Mouse (Mus musculus): ENCODE measurements at regions not wholly inside any gene's neighbourhood (a gene's known extent, or its start where the extent isn't known, plus 50 kb on each side); places are given as distances from the start of the nearest gene placed in this dataset.

DNA sequence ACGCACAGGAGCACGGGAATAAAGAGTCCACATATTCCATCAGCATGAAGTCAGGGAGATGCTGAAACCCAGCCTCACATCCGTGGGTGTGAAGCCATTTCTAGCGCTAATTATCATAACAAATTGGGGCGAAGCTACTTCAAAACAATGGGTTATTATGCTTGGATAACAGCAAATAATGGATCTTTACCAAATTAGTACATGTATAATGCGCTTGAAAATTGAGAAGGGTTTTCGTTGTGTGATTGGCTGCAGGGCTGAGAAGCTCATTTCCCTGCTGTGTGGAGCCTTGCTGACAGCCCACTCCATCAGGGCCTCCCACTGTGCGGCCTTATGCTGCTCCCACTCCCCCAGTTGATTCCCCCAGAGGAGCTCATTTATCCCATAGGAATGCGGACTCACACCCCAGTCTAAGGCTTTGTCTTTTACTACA lies 597.7 kb downstream of the Ets1 start:
- no peaks in the 10 kb centered on the region for H3K79me2 ChIP-seq (ENCODE audit: control insufficient read depth, insufficient read depth)
- H3K4me2 ChIP-seq (ENCODE audit: low read depth) = no peak overlapping the region
- H3K27me3 ChIP-seq (ENCODE audit: control insufficient read depth, insufficient read depth, insufficient read length) = no peaks in the 10 kb centered on the region
- no peaks in the 10 kb centered on the region for H3K36me3 ChIP-seq (ENCODE audit: control insufficient read depth, insufficient read depth)
- H3K4me3 ChIP-seq = no peak overlapping the region
- H3ac ChIP-seq (ENCODE audit: control insufficient read depth, insufficient read length) = no peak overlapping the region
- TF ChIP-seq POLR2AphosphoS2 (IDR thresholded peaks at IDR 0.05; ENCODE audit: insufficient read length, low read depth) = no peak
- no peak for TF ChIP-seq E2F4 (IDR thresholded peaks at IDR 0.05; ENCODE audit: insufficient read depth)

DNA sequence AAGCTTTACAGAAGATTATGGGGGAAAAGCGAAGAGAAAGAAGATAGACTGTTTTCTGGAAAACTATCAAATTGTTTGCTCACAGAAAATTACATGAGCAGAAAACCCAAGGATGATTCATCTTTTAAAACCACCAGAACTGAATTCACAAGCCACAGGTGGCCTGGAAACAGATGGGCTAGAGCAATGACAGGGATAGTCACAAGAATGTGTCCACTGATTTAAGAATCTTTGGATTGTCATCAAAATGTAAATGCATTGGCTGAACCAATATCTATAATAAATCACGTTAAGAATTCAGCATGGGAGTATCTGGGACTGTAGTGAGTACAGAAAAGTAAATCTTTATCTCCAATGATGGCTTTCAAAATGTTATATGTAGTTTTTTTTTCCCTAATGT lies 602.2 kb downstream of the Ets1 start:
- no peak overlapping the region for H3ac ChIP-seq (ENCODE audit: control insufficient read depth, insufficient read length)
- H3K27me3 ChIP-seq (ENCODE audit: control insufficient read depth, insufficient read depth, insufficient read length) = no peaks in the 10 kb centered on the region
- peak overlapping the region; percentile 5 for H3K4me2 ChIP-seq (ENCODE audit: low read depth)
- no peaks in the 10 kb centered on the region for H3K36me3 ChIP-seq (ENCODE audit: control insufficient read depth, insufficient read depth)
- no peak overlapping the region for H3K4me3 ChIP-seq
- H3K79me2 ChIP-seq (ENCODE audit: control insufficient read depth, insufficient read depth) = no peaks in the 10 kb centered on the region
- TF ChIP-seq POLR2A (IDR thresholded peaks at IDR 0.05; ENCODE audit: insufficient read length, low read depth) (no peak), TCF3 (IDR thresholded peaks at IDR 0.05; ENCODE audit: insufficient read length, low read depth) (no peak), TCF12 (IDR thresholded peaks at IDR 0.05; ENCODE audit: insufficient read depth, poor library complexity, severe bottlenecking) (peak; percentile 25), CEBPB (IDR thresholded peaks at IDR 0.05; ENCODE audit: insufficient read depth, poor library complexity, severe bottlenecking) (0 out of 2 replicates have a peak, but pooled peaks have one; percentile 21), MYOD1 (IDR thresholded peaks at IDR 0.05; ENCODE audit: control insufficient read depth in 1 of 3, insufficient read length in 2 of 3, low read depth in 2 of 3) (peak in 2 of 3 experiments; percentile 40 to 44), USF1 (IDR thresholded peaks at IDR 0.05; ENCODE audit: low read depth) (no peak), SRF (IDR thresholded peaks at IDR 0.05; ENCODE audit: control insufficient read depth, insufficient read length, low read depth) (no peak), REST (IDR thresholded peaks at IDR 0.05; ENCODE audit: insufficient read depth, insufficient read length) (no peak), MYOG (IDR thresholded peaks at IDR 0.05; ENCODE audit: control insufficient read depth in 1 of 3, insufficient read depth in 1 of 3, insufficient read length in 2 of 3, low read depth in 2 of 3) (no peak), E2F4 (IDR thresholded peaks at IDR 0.05; ENCODE audit: insufficient read depth) (no peak), MAX (IDR thresholded peaks at IDR 0.05; ENCODE audit: low read depth) (no peak), POLR2AphosphoS2 (IDR thresholded peaks at IDR 0.05; ENCODE audit: insufficient read length, low read depth) (no peak)

DNA sequence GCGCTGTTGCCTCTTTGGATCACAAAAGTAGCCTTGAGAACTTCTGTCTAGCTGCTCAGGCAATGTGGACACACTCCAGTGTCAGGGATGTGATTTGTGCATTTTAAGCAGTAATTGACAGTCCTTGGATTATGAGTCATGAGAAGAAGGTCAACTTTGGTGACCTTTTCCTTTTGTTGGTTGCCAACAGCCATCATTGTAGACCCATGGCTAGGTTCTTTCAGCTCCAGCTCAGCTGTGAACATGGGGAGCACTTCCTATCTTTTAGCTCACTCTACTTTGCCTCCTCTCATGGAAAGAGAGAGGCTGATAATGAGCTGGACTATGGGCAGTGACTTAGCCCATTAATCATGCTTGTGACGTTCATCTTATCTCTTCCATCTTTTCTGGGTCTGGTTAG lies 602.8 kb downstream of the Ets1 start:
- Histone ChIP-seq H3K27me3 (ENCODE audit: control insufficient read depth, insufficient read depth, insufficient read length) (no peaks in the 10 kb centered on the region), H3K4me2 (ENCODE audit: low read depth) (peak overlapping the region; percentile 33), H3ac (ENCODE audit: control insufficient read depth, insufficient read length) (no peak overlapping the region), H3K79me2 (ENCODE audit: control insufficient read depth, insufficient read depth) (no peaks in the 10 kb centered on the region), H3K36me3 (ENCODE audit: control insufficient read depth, insufficient read depth) (no peaks in the 10 kb centered on the region), H3K4me3 (no peak overlapping the region)
- TF ChIP-seq REST (IDR thresholded peaks at IDR 0.05; ENCODE audit: insufficient read depth, insufficient read length) (no peak), POLR2A (IDR thresholded peaks at IDR 0.05; ENCODE audit: insufficient read length, low read depth) (no peak), MYOG (IDR thresholded peaks at IDR 0.05; ENCODE audit: control insufficient read depth in 1 of 3, insufficient read depth in 1 of 3, insufficient read length in 2 of 3, low read depth in 2 of 3) (no peak), CEBPB (IDR thresholded peaks at IDR 0.05; ENCODE audit: insufficient read depth, poor library complexity, severe bottlenecking) (no peak), TCF12 (IDR thresholded peaks at IDR 0.05; ENCODE audit: insufficient read depth, poor library complexity, severe bottlenecking) (no peak), SRF (IDR thresholded peaks at IDR 0.05; ENCODE audit: control insufficient read depth, insufficient read length, low read depth) (no peak), MAX (IDR thresholded peaks at IDR 0.05; ENCODE audit: low read depth) (no peak), TCF3 (IDR thresholded peaks at IDR 0.05; ENCODE audit: insufficient read length, low read depth) (no peak), MYOD1 (IDR thresholded peaks at IDR 0.05; ENCODE audit: control insufficient read depth in 1 of 3, insufficient read length in 2 of 3, low read depth in 2 of 3) (no peak), USF1 (IDR thresholded peaks at IDR 0.05; ENCODE audit: low read depth) (no peak), POLR2AphosphoS2 (IDR thresholded peaks at IDR 0.05; ENCODE audit: insufficient read length, low read depth) (no peak), E2F4 (IDR thresholded peaks at IDR 0.05; ENCODE audit: insufficient read depth) (no peak)

DNA sequence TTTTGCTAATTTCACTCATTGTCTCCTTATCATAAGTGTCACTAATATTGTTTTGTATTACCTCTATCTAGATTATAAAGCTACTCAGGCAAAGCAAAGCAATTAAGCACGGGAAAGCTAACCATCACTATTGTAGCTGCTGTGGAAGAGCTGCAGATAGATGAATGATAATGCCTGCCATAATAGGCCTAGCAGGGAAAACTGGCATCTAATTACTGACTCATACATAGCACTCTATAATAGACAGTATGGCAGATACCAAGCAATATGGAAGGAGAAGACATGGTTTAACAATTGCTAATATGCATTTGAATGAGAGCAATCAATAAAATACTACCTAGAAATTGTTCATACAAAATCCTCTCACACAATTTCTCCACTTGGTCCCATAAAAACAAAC lies 604.5 kb downstream of the Ets1 start:
- H3K79me2 ChIP-seq (ENCODE audit: control insufficient read depth, insufficient read depth) = no peaks in the 10 kb centered on the region

More for the DNA sequence above, 604.5 kb downstream of the Ets1 start:
- TF ChIP-seq SRF (IDR thresholded peaks at IDR 0.05; ENCODE audit: control insufficient read depth, insufficient read length, low read depth) (no peak), CEBPB (IDR thresholded peaks at IDR 0.05; ENCODE audit: insufficient read depth, poor library complexity, severe bottlenecking) (no peak), E2F4 (IDR thresholded peaks at IDR 0.05; ENCODE audit: insufficient read depth) (no peak), MAX (IDR thresholded peaks at IDR 0.05; ENCODE audit: low read depth) (no peak), MYOD1 (IDR thresholded peaks at IDR 0.05; ENCODE audit: control insufficient read depth in 1 of 3, insufficient read length in 2 of 3, low read depth in 2 of 3) (no peak), REST (IDR thresholded peaks at IDR 0.05; ENCODE audit: insufficient read depth, insufficient read length) (no peak), POLR2A (IDR thresholded peaks at IDR 0.05; ENCODE audit: insufficient read length, low read depth) (no peak), TCF3 (IDR thresholded peaks at IDR 0.05; ENCODE audit: insufficient read length, low read depth) (no peak), MYOG (IDR thresholded peaks at IDR 0.05; ENCODE audit: control insufficient read depth in 1 of 3, insufficient read depth in 1 of 3, insufficient read length in 2 of 3, low read depth in 2 of 3) (no peak)
- Histone ChIP-seq H3K4me3 (no peak overlapping the region), H3K27me3 (ENCODE audit: control insufficient read depth, insufficient read depth, insufficient read length) (no peaks in the 10 kb centered on the region), H3ac (ENCODE audit: control insufficient read depth, insufficient read length) (no peak overlapping the region), H3K36me3 (ENCODE audit: control insufficient read depth, insufficient read depth) (no peaks in the 10 kb centered on the region), H3K4me2 (ENCODE audit: low read depth) (peak overlapping the region; percentile 8)
